Mouse (Mus musculus): ENCODE data around the gene Gm45837. TPM values are rescaled to one million over a fixed set of nuclear protein-coding genes. Genes with fewer than 3 reads are reported as not detected.
"Not testable (repeated sequence)": the region's sequence is repeated elsewhere in the genome, so short reads cannot be mapped to it uniquely, and the experiment has no call there.

Gene Gm45837
- polyA plus RNA-seq, 1 experiment from 2014 or later = 4.2 TPM

DNA sequence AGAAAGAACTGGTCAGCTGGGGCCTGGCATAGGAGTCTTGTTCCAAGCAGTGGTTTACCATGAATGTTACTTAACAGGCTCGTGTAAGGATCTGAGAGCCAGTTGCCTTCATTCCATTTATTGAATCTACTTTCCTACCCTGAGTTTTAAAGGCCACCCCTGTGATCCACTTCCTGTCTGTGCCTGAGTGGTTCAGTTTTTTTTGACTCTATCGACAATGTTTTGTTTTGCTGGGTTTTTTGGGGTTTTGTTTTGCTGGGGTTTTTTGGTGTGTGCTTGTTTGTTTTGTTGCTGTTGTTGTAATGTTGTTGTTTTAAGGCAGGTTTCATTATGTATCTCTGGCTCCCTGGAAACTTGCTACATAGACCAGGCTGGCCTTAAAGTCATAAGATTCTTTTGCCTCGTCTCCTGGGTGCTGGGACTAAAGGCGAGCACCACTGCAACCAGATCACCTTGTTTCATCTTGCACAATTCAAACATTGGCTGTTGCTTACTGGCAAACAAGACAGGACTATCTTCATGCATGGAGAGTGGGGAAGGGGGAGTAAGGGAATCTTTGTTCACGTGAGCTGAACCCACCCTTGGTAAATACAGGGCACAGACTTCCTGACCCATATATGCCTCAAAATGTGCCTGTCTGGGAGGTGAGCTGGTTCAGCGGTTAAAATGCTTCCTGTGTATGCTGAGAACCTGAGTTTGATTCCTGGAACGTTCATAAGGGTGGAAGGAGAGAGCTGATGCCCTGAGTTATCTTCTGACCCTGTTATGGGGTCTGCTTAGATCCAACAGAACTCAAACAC is 140.2 kb downstream of the Gm45837 start:
- Histone ChIP-seq H3K27me3 (ENCODE audit: control insufficient read depth, insufficient read depth, low read length) (no peaks in the 10 kb centered on the region), H3K9me3 (replicated peaks; ENCODE audit: control insufficient read depth, low read length) (no peaks in the 10 kb centered on the region), H3K4me3 (ENCODE audit: low read depth, low read length) (no peak overlapping the region), H3K27ac (replicated peaks; ENCODE audit: low read depth, low read length) (no peak overlapping the region), H3K9ac (replicated peaks; ENCODE audit: low read length) (no peak overlapping the region), H3K4me1 (ENCODE audit: control insufficient read depth, insufficient read depth, low read length) (no peaks in the 10 kb centered on the region), H3K4me2 (ENCODE audit: low read depth, low read length) (no peak overlapping the region), H3K36me3 (replicated peaks; ENCODE audit: control insufficient read depth, insufficient read depth, low read depth, low read length) (no peaks in the 10 kb centered on the region)
- 63% methylated on average over 7 of the region's 7 CpGs for WGBS
- DNase-seq (ENCODE audit: low spot score) (no peak), ATAC-seq (replicated peaks; ENCODE audit: insufficient number of reproducible peaks, low FRiP score, low TSS enrichment, low read depth) (no peak)

DNA sequence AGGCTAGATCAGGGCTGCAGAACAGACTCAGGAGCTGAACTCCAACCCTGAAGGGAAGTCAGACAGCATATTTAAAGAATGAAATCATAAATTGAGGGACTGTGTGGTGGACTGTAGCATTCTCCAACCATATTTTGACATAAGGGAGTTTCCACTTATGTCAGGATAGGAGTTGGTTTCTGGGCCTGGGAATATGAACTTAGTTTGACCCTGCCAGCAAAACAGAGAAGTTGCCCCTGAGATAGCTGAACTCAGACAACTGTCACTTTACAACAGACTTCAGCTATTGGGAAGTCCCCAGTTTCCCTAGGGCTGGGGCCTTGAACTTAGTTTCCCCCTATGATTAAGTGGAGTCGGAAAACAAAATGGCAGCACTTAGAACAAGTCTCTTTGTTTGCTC is 140.8 kb downstream of the Gm45837 start:
- Histone ChIP-seq H3K36me3 (replicated peaks; ENCODE audit: control insufficient read depth, insufficient read depth, low read depth, low read length) (no peaks in the 10 kb centered on the region), H3K9me3 (replicated peaks; ENCODE audit: control insufficient read depth, low read length) (no peaks in the 10 kb centered on the region), H3K4me3 (ENCODE audit: low read depth, low read length) (no peak overlapping the region), H3K27ac (replicated peaks; ENCODE audit: low read depth, low read length) (no peak overlapping the region), H3K9ac (replicated peaks; ENCODE audit: low read length) (no peak overlapping the region), H3K27me3 (ENCODE audit: control insufficient read depth, insufficient read depth, low read length) (no peaks in the 10 kb centered on the region), H3K4me2 (ENCODE audit: low read depth, low read length) (no peak overlapping the region), H3K4me1 (ENCODE audit: control insufficient read depth, insufficient read depth, low read length) (no peaks in the 10 kb centered on the region)
- 95% methylated on average over 1 of the region's 1 CpGs for WGBS
- no peak for ATAC-seq (replicated peaks; ENCODE audit: insufficient number of reproducible peaks, low FRiP score, low TSS enrichment, low read depth)
- DNase-seq (ENCODE audit: low spot score) = no peak

DNA sequence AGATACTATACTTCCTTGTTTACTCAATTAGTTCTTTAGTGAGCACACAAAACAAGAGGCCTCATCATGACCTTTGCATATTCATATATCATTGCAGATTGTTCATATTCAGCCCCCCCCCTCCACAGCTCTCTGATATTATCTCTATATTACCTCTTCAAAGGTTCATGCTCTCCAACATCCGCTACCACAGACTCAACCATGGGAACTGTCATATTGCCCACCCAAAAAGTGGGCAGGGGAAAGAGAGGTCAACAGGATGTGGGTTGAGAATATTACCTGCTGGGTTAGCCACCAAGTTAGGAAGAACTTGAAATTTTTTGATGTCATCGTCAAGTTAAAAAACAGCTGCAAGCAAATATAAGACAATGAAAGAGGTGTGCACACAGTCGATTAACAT is 144.8 kb downstream of the Gm45837 start:
- H3K4me2 ChIP-seq (ENCODE audit: low read depth, low read length); ATAC-seq (replicated peaks; ENCODE audit: insufficient number of reproducible peaks, low FRiP score, low TSS enrichment, low read depth); H3K9me3 ChIP-seq (replicated peaks; ENCODE audit: control insufficient read depth, low read length); H3K9ac ChIP-seq (replicated peaks; ENCODE audit: low read length); H3K36me3 ChIP-seq (replicated peaks; ENCODE audit: control insufficient read depth, insufficient read depth, low read depth, low read length); H3K27me3 ChIP-seq (ENCODE audit: control insufficient read depth, insufficient read depth, low read length); DNase-seq (ENCODE audit: low spot score); H3K4me3 ChIP-seq (ENCODE audit: low read depth, low read length); H3K27ac ChIP-seq (replicated peaks; ENCODE audit: low read depth, low read length); H3K4me1 ChIP-seq (ENCODE audit: control insufficient read depth, insufficient read depth, low read length): not testable (repeated sequence)
- 87% methylated on average over 3 of the region's 3 CpGs for WGBS

- H3K9ac ChIP-seq (replicated peaks; ENCODE audit: low read length) = no peak overlapping the region
- no peak overlapping the region for H3K4me2 ChIP-seq (ENCODE audit: low read depth, low read length)
- no peaks in the 10 kb centered on the region for H3K36me3 ChIP-seq (replicated peaks; ENCODE audit: control insufficient read depth, insufficient read depth, low read depth, low read length)
- H3K4me1 ChIP-seq (ENCODE audit: control insufficient read depth, insufficient read depth, low read length) = no peaks in the 10 kb centered on the region
- WGBS = 85% methylated on average over 1 of the region's 1 CpGs
- H3K4me3 ChIP-seq (ENCODE audit: low read depth, low read length) = no peak overlapping the region
- no peak overlapping the region for H3K27ac ChIP-seq (replicated peaks; ENCODE audit: low read depth, low read length)
- no peaks in the 10 kb centered on the region for H3K9me3 ChIP-seq (replicated peaks; ENCODE audit: control insufficient read depth, low read length)
- DNase-seq (ENCODE audit: low spot score) = no peak
- ATAC-seq (replicated peaks; ENCODE audit: insufficient number of reproducible peaks, low FRiP score, low TSS enrichment, low read depth) = no peak
- H3K27me3 ChIP-seq (ENCODE audit: control insufficient read depth, insufficient read depth, low read length) = no peaks in the 10 kb centered on the region
Measured at GRCm38 (mm10) chr7:101557391-101557790, 146.7 kb downstream of the Gm45837 start.

GRCm38 (mm10) chr7:101559393-101559792 is 148.7 kb downstream of the Gm45837 start:
- not testable (repeated sequence) for H3K9ac ChIP-seq (replicated peaks; ENCODE audit: low read length); H3K27me3 ChIP-seq (ENCODE audit: control insufficient read depth, insufficient read depth, low read length); DNase-seq (ENCODE audit: low spot score); H3K4me2 ChIP-seq (ENCODE audit: low read depth, low read length); ATAC-seq (replicated peaks; ENCODE audit: insufficient number of reproducible peaks, low FRiP score, low TSS enrichment, low read depth); H3K9me3 ChIP-seq (replicated peaks; ENCODE audit: control insufficient read depth, low read length); H3K4me3 ChIP-seq (ENCODE audit: low read depth, low read length); H3K27ac ChIP-seq (replicated peaks; ENCODE audit: low read depth, low read length); H3K36me3 ChIP-seq (replicated peaks; ENCODE audit: control insufficient read depth, insufficient read depth, low read depth, low read length); H3K4me1 ChIP-seq (ENCODE audit: control insufficient read depth, insufficient read depth, low read length)
- 69% methylated on average over 5 of the region's 5 CpGs for WGBS

MicroRNAs encoded within 50 kb of the gene (microRNA counts, 519-probe panel; counts per million panel counts)
- microRNA mmu-miR-139-3p (not detected), microRNA mmu-miR-139-5p (2,550 counts per million, percentile 24 among the panel's probes with 10 or more counts)

Small RNAs within 50 kb of the gene (microRNA-seq; reads per million reads assigned to microRNA genes)
- gene Mir139 (ENCODE audit: borderline number of aligned reads) = 3,033 reads per million, percentile 83 among the genes with 10 or more reads in this experiment

Other genes starting within 250 kb of the Gm45837 start
- 7.2 and 7.3 TPM in 2 replicates for gene Atg16l2, start 108.6 kb upstream of the Gm45837 start, polyA plus RNA-seq (2014; fragmentation: Nextera tagmentation; extraction: Ambion mirVana)
- gene Stard10, start 93.8 kb upstream of the Gm45837 start, polyA plus RNA-seq (2014; fragmentation: Nextera tagmentation; extraction: Ambion mirVana) = 13.5 and 15.6 TPM in 2 replicates
- 13.5 and 14.1 TPM in 2 replicates for gene Arap1, start 62.8 kb upstream of the Gm45837 start, polyA plus RNA-seq (2014; fragmentation: Nextera tagmentation; extraction: Ambion mirVana)
- 10.6 and 18.6 TPM in 2 replicates for gene Pde2a, start 10.8 kb downstream of the Gm45837 start, polyA plus RNA-seq (2014; fragmentation: Nextera tagmentation; extraction: Ambion mirVana)
- not detected in 2 replicates for gene Art2b, start 174.7 kb downstream of the Gm45837 start, polyA plus RNA-seq (2014; fragmentation: Nextera tagmentation; extraction: Ambion mirVana)

Data from embryonic facial prominence, embryonic 11.5 days (tissue).